Mouse (Mus musculus): ENCODE results near the gene Pnma5. TPM values are rescaled to one million over a fixed set of nuclear protein-coding genes. Genes with fewer than 3 reads are reported as not detected.
A peak's percentile ranks its signal among the peaks of the same experiment; 100 is the strongest.
"Not testable (repeated sequence)": the region's sequence is repeated elsewhere in the genome, so short reads cannot be mapped to it uniquely, and the experiment has no call there.

Gene Pnma5
- polyA plus RNA-seq (2016; fragmentation: Nextera tagmentation; extraction: Ambion mirVana), result 0.08 TPM in 1 of 2 replicates, not detected in the other

- no peaks in the 10 kb centered on the region for H3K36me3 ChIP-seq
- no peaks in the 10 kb centered on the region for H3K9me3 ChIP-seq (replicated peaks)
- H3K4me1 ChIP-seq (replicated peaks), result no peaks in the 10 kb centered on the region
- H3K4me2 ChIP-seq, result no peak within 1 kb of the TSS
- no peak within 1 kb of the TSS for H3K27ac ChIP-seq (ENCODE audit: poor library complexity, severe bottlenecking)
- no peak within 1 kb of the TSS for H3K4me3 ChIP-seq
- H3K27me3 ChIP-seq (replicated peaks), result peaks cover 11% of the 10 kb centered on the region
- H3K9ac ChIP-seq, result no peak within 1 kb of the TSS
- WGBS, result 65% methylated on average over 1 of the region's 1 CpGs
- ATAC-seq (ENCODE audit: insufficient number of reproducible peaks, low FRiP score), result no peak
Observed at GRCm38 (mm10) chrX:73037003-73037402, at the start of gene Pnma5. Gene Pnma5, minus strand, starts transcription at chrX:73037103.

- not testable (repeated sequence) for H3K4me3 ChIP-seq; ATAC-seq (ENCODE audit: insufficient number of reproducible peaks, low FRiP score); H3K9me3 ChIP-seq (replicated peaks); H3K27me3 ChIP-seq (replicated peaks); H3K4me2 ChIP-seq; H3K36me3 ChIP-seq; H3K9ac ChIP-seq; H3K27ac ChIP-seq (ENCODE audit: poor library complexity, severe bottlenecking); H3K4me1 ChIP-seq (replicated peaks)
- WGBS, result 77% methylated on average over 19 of the region's 19 CpGs
Observed at GRCm38 (mm10) chrX:73082267-73083055, 45.6 kb upstream of the Pnma5 start, which contains the start of gene Xlr4a. Gene Xlr4a, minus strand, starts transcription at chrX:73082478.

GRCm38 (mm10) chrX:73066765-73067312 lies 29.9 kb upstream of the Pnma5 start:
- H3K36me3 ChIP-seq; H3K9ac ChIP-seq; ATAC-seq (ENCODE audit: insufficient number of reproducible peaks, low FRiP score); H3K4me1 ChIP-seq (replicated peaks); H3K9me3 ChIP-seq (replicated peaks); H3K4me2 ChIP-seq; H3K4me3 ChIP-seq; H3K27ac ChIP-seq (ENCODE audit: poor library complexity, severe bottlenecking): not testable (repeated sequence)
- H3K27me3 ChIP-seq (replicated peaks), result peaks cover 30% of the 10 kb centered on the region
- 80% methylated on average over 1 of the region's 5 CpGs for WGBS

GRCm38 (mm10) chrX:73064415-73064793 lies 27.5 kb upstream of the Pnma5 start, which contains the start of gene Pnma3:
Gene Pnma3, plus strand, starts transcription at chrX:73064787.
- peak within 1 kb of the TSS; percentile 60 for H3K4me2 ChIP-seq
- no peaks in the 10 kb centered on the region for H3K9me3 ChIP-seq (replicated peaks)
- no peaks in the 10 kb centered on the region for H3K36me3 ChIP-seq
- WGBS, result 30% methylated on average over 7 of the region's 7 CpGs
- ATAC-seq (ENCODE audit: insufficient number of reproducible peaks, low FRiP score), result no peak
- no peaks in the 10 kb centered on the region for H3K4me1 ChIP-seq (replicated peaks)
- H3K4me3 ChIP-seq, result peak within 1 kb of the TSS; percentile 24
- no peak within 1 kb of the TSS for H3K27ac ChIP-seq (ENCODE audit: poor library complexity, severe bottlenecking)
- H3K9ac ChIP-seq, result no peak within 1 kb of the TSS
- peaks cover 30% of the 10 kb centered on the region for H3K27me3 ChIP-seq (replicated peaks)

- Histone ChIP-seq H3K4me3 (peak overlapping the region; percentile 24), H3K27ac (ENCODE audit: poor library complexity, severe bottlenecking) (no peak overlapping the region), H3K4me2 (peak overlapping the region; percentile 60), H3K27me3 (replicated peaks) (peaks cover 30% of the 10 kb centered on the region), H3K4me1 (replicated peaks) (no peaks in the 10 kb centered on the region), H3K36me3 (no peaks in the 10 kb centered on the region), H3K9ac (no peak overlapping the region), H3K9me3 (replicated peaks) (no peaks in the 10 kb centered on the region)
- ATAC-seq (ENCODE audit: insufficient number of reproducible peaks, low FRiP score), result no peak
- 34% methylated on average over 24 of the region's 24 CpGs for WGBS
Observed at GRCm38 (mm10) chrX:73063512-73064414, 26.9 kb upstream of the Pnma5 start.

GRCm38 (mm10) chrX:73062323-73062722 lies 25.4 kb upstream of the Pnma5 start:
- ATAC-seq (ENCODE audit: insufficient number of reproducible peaks, low FRiP score), result no peak
- H3K4me1 ChIP-seq (replicated peaks), result no peaks in the 10 kb centered on the region
- no peak overlapping the region for H3K4me2 ChIP-seq
- no peaks in the 10 kb centered on the region for H3K36me3 ChIP-seq
- 42% methylated on average over 5 of the region's 5 CpGs for WGBS
- no peak overlapping the region for H3K4me3 ChIP-seq
- peaks cover 25% of the 10 kb centered on the region for H3K27me3 ChIP-seq (replicated peaks)
- no peaks in the 10 kb centered on the region for H3K9me3 ChIP-seq (replicated peaks)
- H3K9ac ChIP-seq, result no peak overlapping the region
- H3K27ac ChIP-seq (ENCODE audit: poor library complexity, severe bottlenecking), result no peak overlapping the region

- no peaks in the 10 kb centered on the region for H3K36me3 ChIP-seq
- H3K9ac ChIP-seq, result no peak overlapping the region
- no peak overlapping the region for H3K4me2 ChIP-seq
- WGBS, result 74% methylated on average over 1 of the region's 1 CpGs
- no peak for ATAC-seq (ENCODE audit: insufficient number of reproducible peaks, low FRiP score)
- no peaks in the 10 kb centered on the region for H3K9me3 ChIP-seq (replicated peaks)
- no peaks in the 10 kb centered on the region for H3K4me1 ChIP-seq (replicated peaks)
- H3K4me3 ChIP-seq, result no peak overlapping the region
- H3K27ac ChIP-seq (ENCODE audit: poor library complexity, severe bottlenecking), result no peak overlapping the region
- H3K27me3 ChIP-seq (replicated peaks), result peaks cover 25% of the 10 kb centered on the region
Observed at GRCm38 (mm10) chrX:73061528-73061927, 24.6 kb upstream of the Pnma5 start.

- Histone ChIP-seq H3K4me1 (replicated peaks) (no peaks in the 10 kb centered on the region), H3K9ac (no peak overlapping the region), H3K27ac (ENCODE audit: poor library complexity, severe bottlenecking) (no peak overlapping the region), H3K4me3 (peak overlapping the region; percentile 9; the same call in 1 of the 2 replicates), H3K36me3 (no peaks in the 10 kb centered on the region), H3K27me3 (replicated peaks) (0 out of 2 replicates have a peak, but pooled peaks cover 3% of the 10 kb centered on the region), H3K9me3 (replicated peaks) (no peaks in the 10 kb centered on the region), H3K4me2 (peak overlapping the region; percentile 47)
- ATAC-seq (ENCODE audit: insufficient number of reproducible peaks, low FRiP score), result peak; percentile 74
- 14% methylated on average over 14 of the region's 14 CpGs for WGBS
Observed at GRCm38 (mm10) chrX:73053860-73054563, 17.1 kb upstream of the Pnma5 start.

- ATAC-seq (ENCODE audit: insufficient number of reproducible peaks, low FRiP score), result no peak
- 72% methylated on average over 12 of the region's 12 CpGs for WGBS
- no peaks in the 10 kb centered on the region for H3K4me1 ChIP-seq (replicated peaks)
- H3K27me3 ChIP-seq (replicated peaks), result peaks cover 11% of the 10 kb centered on the region
- no peak overlapping the region for H3K4me3 ChIP-seq
- H3K9me3 ChIP-seq (replicated peaks), result no peaks in the 10 kb centered on the region
- no peak overlapping the region for H3K27ac ChIP-seq (ENCODE audit: poor library complexity, severe bottlenecking)
- H3K9ac ChIP-seq, result no peak overlapping the region
- no peak overlapping the region for H3K4me2 ChIP-seq
- no peaks in the 10 kb centered on the region for H3K36me3 ChIP-seq
Observed at GRCm38 (mm10) chrX:73039666-73040065, 2.8 kb upstream of the Pnma5 start.

- Histone ChIP-seq H3K36me3 (no peaks in the 10 kb centered on the region), H3K27me3 (replicated peaks) (peaks cover 11% of the 10 kb centered on the region), H3K9ac (no peak overlapping the region), H3K4me2 (no peak overlapping the region), H3K27ac (ENCODE audit: poor library complexity, severe bottlenecking) (no peak overlapping the region), H3K4me1 (replicated peaks) (no peaks in the 10 kb centered on the region), H3K4me3 (no peak overlapping the region), H3K9me3 (replicated peaks) (no peaks in the 10 kb centered on the region)
- ATAC-seq (ENCODE audit: insufficient number of reproducible peaks, low FRiP score), result no peak
- WGBS, result 74% methylated on average over 8 of the region's 8 CpGs
Observed at GRCm38 (mm10) chrX:73038831-73039230, 1.9 kb upstream of the Pnma5 start.

Data from heart, embryonic 12.5 days (tissue).